Mouse (Mus musculus) cerebellum, adult 2 months (tissue): ENCODE measurements around the gene Gm3238.

ENCODE experiments used
- CTCF ChIP-seq: fragments of 200-500 bp; IDR thresholded peaks from 2 replicates; pipeline ENCODE4 v1.5.1; 2011; ENCODE audit warnings: low read depth, mild to moderate bottlenecking, control low read depth, low read length, moderate library complexity, borderline replicate concordance; ENCODE audit not compliant: insufficient read depth
- POLR2A ChIP-seq: fragments of 200-500 bp; IDR thresholded peaks from 2 replicates; pipeline ENCODE4 v1.6.1; 2011; ENCODE audit warnings: low read length, control low read depth, borderline replicate concordance; ENCODE audit not compliant: insufficient read depth

DNA sequence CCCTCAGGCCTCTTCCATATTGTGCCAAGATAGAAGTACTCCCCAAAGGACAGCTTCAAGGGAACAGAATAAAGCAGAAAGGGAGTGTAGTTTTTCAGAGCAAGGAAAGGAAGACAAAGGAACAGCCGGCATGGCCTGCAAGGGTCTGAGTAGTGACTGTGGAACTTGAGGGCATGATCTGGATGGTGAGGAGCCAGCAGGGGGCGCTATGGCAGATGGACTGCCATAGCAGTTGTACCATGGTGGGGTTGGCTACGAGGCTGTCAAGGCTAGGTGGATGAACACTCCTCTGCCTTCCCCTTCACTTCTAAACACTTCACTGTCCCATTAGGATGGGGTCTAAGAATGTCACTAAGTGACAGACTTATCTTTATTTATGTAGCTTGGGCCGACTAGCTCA lies 41.9 kb downstream of the Gm3238 start:
- TF ChIP-seq POLR2A (no peak), CTCF (no peak)
